Mouse (Mus musculus) megakaryocyte, embryonic 14.5 days (primary cell): ENCODE results near the gene Lyrm9. TPM values are rescaled to one million over a fixed set of nuclear protein-coding genes. Genes with fewer than 3 reads are reported as not detected.

Source experiments
- H3K27me3 ChIP-seq: replicated peaks from 2 replicates; pipeline ENCODE3; 2012; ENCODE audit warnings: inconsistent platforms
- H3K36me3 ChIP-seq: replicated peaks from 2 replicates; pipeline ENCODE3; 2012; ENCODE audit warnings: low read length, inconsistent platforms, mixed read lengths
- H3K4me1 ChIP-seq: 2 replicates; pipeline ENCODE4 v1.6.1; 2012; ENCODE audit warnings: inconsistent platforms
- H3K4me3 ChIP-seq: replicated peaks from 2 replicates; pipeline ENCODE3; 2012; ENCODE audit warnings: moderate library complexity, mild to moderate bottlenecking, inconsistent platforms
- H3K9me3 ChIP-seq: 2 replicates; pipeline ENCODE4 v1.6.1; 2012; ENCODE audit warnings: inconsistent platforms
- FLI1 ChIP-seq: IDR thresholded peaks from 2 replicates; pipeline ENCODE4 v1.6.1; 2012; ENCODE audit warnings: low read length, inconsistent platforms, mixed read lengths
- GATA1 ChIP-seq: IDR thresholded peaks from 3 replicates; pipeline ENCODE4 v1.6.1; 2012; ENCODE audit warnings: mixed read lengths, low read length, inconsistent platforms, borderline replicate concordance
- polyA plus RNA-seq: library from polyadenylated mRNA; stranded (reverse); fragments of >175 nt; gene quantifications from 2 replicates; pipeline ENCODE4 v1.2.3, GENCODE M21; 2012; ENCODE audit warnings: low replicate concordance; ENCODE audit not compliant: insufficient read depth

Lyrm9 gene
- polyA plus RNA-seq = 62.0 and 120 TPM in 2 replicates

DNA sequence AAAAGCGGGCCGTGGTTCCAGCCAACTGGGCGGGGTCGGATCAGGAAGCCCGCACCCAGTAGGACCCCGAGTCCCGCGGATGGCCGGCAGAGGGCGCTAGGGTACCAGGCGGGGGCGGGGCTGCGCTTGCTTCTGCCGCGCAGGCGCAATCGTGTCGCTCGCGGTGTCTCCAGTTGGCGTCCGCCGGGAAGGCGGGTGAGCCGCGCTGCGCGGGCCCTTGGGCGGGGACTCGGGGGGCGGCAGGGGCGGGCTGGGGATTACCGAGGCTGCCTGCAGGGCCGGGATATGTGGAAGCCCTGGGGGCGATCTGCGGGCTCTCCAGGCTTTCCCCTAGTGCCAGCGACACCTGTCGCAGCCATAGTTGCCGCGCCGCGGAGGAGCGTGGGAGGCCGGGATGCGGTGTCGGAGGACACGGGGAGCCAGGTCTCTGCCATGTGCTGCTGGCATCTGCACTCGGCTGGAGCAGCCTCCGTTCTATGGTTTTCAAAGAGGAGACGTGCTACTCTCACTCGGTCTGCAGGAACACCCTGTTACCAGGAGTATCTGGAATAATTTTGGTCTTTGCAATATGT is at the start of gene Lyrm9:
Gene Lyrm9 (plus strand): TSS at position 143 of the 572 bp plus-strand sequence.
- H3K27me3 ChIP-seq = no peaks in the 10 kb centered on the region
- no peaks in the 10 kb centered on the region for H3K9me3 ChIP-seq
- peaks cover 3% of the 10 kb centered on the region for H3K36me3 ChIP-seq
- peak within 1 kb of the TSS; percentile 99 for H3K4me3 ChIP-seq
- peaks cover 89% of the 10 kb centered on the region for H3K4me1 ChIP-seq
- TF ChIP-seq GATA1 (no peak), FLI1 (no peak)

DNA sequence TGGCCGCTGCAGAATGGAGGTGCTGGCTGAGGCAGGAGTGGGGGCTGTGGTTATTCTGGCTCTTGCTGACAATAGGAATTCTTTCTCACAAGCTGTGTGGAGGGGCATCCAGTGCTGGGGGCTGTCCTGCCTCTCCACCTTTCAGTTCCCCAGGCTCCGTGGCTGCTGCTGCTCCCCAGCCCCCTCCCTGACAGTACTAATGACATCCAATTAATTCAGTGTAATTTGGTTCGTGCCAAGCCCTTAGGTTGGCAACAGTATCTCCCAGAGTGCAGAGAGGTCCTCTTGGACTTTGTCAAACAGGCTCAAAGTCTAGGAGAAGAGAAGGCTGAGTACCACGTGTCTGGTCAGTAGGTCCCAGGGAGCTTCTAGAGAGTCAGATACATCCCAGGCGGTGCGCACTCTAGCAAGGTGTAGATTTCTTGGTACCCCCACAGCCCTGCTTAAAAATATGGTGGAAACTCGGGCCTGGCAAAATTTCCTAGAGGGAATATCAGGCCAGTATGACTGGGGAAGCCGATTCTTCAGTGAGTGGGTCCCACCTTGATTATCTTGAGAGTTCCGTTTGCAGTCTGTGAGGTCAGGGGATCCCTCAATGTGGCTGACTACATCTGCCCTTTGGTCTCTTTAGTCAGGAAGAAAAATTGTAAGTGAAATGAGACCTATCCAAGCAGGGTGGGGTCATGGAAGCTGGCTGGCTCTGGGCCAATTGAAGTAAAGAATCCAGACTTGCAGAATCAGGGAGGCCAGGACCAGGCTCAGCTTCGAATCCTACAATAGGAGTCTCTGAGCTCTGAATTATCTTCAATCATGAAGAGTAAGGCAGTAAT is 48.3 kb upstream of the Lyrm9 start:
- Histone ChIP-seq H3K4me3 (no peak overlapping the region), H3K27me3 (peaks cover 7% of the 10 kb centered on the region), H3K9me3 (peaks cover 4% of the 10 kb centered on the region; the same call in 1 of the 2 replicates), H3K36me3 (peaks cover 2% of the 10 kb centered on the region), H3K4me1 (peaks cover 76% of the 10 kb centered on the region)
- TF ChIP-seq FLI1 (no peak), GATA1 (no peak)

DNA sequence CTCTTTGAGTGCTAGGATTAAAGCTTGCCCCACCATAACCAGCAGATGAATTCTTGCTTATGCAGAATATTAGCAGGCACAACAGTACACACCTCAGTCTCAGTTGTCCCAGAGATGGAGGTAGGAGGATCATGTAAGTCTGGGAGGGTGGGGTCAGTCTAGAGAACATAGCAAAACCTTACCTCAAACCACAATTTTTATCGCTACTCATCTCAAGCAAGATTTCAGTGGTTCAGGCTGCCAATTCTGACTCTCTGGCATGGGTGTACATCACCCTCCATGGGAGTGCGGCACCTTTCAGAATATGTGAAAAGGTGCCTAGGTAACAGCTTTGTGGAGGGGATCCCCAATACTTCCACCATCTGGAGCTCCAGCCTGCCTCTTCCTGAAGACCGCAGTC is 46.4 kb upstream of the Lyrm9 start:
- Histone ChIP-seq H3K4me3 (no peak overlapping the region), H3K4me1 (peaks cover 65% of the 10 kb centered on the region), H3K27me3 (peaks cover 12% of the 10 kb centered on the region), H3K36me3 (peaks cover 2% of the 10 kb centered on the region), H3K9me3 (peaks cover 4% of the 10 kb centered on the region; the same call in 1 of the 2 replicates)
- TF ChIP-seq FLI1 = no peak
- no peak for TF ChIP-seq GATA1

DNA sequence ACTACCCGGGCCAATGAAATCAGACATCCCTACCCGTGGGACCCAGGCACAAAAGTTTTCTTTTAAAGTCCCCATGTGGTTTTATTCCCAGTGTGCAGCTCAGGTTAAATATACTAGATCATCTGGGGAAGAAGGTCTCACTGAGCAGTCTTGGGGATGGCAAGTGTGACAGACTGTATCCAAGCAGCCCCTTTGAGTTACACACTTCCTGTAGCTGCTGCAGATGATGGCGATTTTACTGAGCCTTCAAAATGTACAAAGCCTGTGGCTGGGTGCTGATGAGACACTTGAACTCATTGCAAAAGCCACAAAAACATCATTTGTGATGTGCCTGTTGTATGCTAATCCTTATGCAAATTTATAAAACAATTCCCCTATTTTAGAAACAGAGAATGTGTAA is 45.8 kb upstream of the Lyrm9 start:
- H3K27me3 ChIP-seq = peaks cover 14% of the 10 kb centered on the region
- TF ChIP-seq FLI1 = no peak
- no peak for TF ChIP-seq GATA1
- peaks cover 65% of the 10 kb centered on the region for H3K4me1 ChIP-seq
- no peak overlapping the region for H3K4me3 ChIP-seq
- H3K36me3 ChIP-seq = peaks cover 2% of the 10 kb centered on the region
- H3K9me3 ChIP-seq = peaks cover 3% of the 10 kb centered on the region; the same call in 1 of the 2 replicates

DNA sequence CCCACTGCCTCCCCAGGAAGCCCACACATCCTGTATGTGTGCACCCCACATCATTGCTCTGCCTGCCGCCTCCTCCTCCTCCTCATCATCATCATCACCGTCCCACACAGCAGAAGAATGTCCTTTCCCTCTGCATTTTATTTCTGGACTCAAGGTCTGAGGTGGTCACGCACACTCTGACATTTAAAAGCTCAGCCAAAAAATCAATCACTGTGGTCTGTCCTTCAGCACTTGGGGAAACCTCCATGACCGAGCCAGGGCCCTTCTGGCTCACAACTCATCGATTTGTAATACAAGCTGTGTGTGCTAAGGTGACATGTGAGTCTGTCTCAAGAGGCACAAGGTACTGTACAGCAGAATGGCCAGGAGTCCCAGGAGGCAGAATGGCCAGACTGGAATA is 44.1 kb upstream of the Lyrm9 start:
- H3K27me3 ChIP-seq = peaks cover 18% of the 10 kb centered on the region
- H3K4me3 ChIP-seq = peak overlapping the region; percentile 39
- H3K4me1 ChIP-seq = peaks cover 63% of the 10 kb centered on the region
- no peaks in the 10 kb centered on the region for H3K9me3 ChIP-seq
- TF ChIP-seq GATA1 (no peak), FLI1 (no peak)
- no peaks in the 10 kb centered on the region for H3K36me3 ChIP-seq

DNA sequence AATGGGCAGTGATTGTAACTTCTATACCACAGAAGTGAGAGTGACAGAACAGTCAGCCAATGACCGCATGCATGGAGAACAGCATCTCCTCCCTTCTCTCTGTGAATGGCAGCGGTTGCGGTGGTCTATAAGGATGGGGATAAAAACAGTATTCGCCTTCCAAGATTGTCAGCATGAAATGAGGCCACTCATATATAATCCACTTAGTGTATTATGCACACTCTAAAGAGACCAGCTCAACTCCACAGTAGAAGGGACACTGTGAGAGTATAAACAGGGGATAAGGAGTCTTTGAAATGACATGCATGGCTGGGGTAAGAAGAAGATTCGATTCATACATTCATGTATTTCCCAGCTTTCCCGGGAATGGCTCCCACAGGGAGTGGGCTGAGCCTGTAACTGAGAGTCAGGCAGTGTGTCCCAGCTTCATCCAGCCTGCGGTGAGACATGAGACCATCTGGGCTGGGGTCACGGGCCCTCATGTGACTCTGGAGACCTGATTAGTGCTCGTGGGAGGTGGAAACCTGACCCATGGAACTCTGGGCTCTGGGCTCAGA is 43.5 kb upstream of the Lyrm9 start:
- no peaks in the 10 kb centered on the region for H3K9me3 ChIP-seq

DNA sequence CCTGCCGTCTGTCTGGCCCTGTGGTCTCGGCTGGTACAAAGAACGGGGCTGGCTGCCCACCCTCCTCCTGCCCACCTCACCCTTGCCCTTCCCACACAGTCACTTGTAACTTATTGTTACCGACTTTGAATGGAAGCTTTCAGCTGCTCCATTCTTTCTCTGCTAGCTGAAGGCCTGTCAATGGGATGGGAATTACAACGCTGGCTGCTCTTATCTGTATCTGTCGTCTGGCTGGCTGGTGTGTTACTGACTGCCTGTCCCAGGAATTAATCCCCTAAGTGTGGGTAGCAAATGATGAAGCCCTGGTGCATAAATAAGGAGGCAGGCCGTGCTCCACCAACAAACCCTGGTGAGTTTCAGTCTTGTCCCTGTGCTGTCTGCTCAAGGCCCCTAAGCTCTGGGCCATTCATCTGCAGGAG is 40.4 kb upstream of the Lyrm9 start:
- no peaks in the 10 kb centered on the region for H3K36me3 ChIP-seq
- H3K9me3 ChIP-seq = no peaks in the 10 kb centered on the region
- H3K4me1 ChIP-seq = peaks cover 46% of the 10 kb centered on the region
- peaks cover 18% of the 10 kb centered on the region for H3K27me3 ChIP-seq
- H3K4me3 ChIP-seq = no peak overlapping the region
- TF ChIP-seq FLI1 (no peak), GATA1 (no peak)

More for the DNA sequence above, 43.5 kb upstream of the Lyrm9 start:
- no peak for TF ChIP-seq GATA1
- Histone ChIP-seq H3K4me3 (no peak overlapping the region), H3K36me3 (no peaks in the 10 kb centered on the region), H3K27me3 (peaks cover 18% of the 10 kb centered on the region), H3K4me1 (peaks cover 60% of the 10 kb centered on the region)

DNA sequence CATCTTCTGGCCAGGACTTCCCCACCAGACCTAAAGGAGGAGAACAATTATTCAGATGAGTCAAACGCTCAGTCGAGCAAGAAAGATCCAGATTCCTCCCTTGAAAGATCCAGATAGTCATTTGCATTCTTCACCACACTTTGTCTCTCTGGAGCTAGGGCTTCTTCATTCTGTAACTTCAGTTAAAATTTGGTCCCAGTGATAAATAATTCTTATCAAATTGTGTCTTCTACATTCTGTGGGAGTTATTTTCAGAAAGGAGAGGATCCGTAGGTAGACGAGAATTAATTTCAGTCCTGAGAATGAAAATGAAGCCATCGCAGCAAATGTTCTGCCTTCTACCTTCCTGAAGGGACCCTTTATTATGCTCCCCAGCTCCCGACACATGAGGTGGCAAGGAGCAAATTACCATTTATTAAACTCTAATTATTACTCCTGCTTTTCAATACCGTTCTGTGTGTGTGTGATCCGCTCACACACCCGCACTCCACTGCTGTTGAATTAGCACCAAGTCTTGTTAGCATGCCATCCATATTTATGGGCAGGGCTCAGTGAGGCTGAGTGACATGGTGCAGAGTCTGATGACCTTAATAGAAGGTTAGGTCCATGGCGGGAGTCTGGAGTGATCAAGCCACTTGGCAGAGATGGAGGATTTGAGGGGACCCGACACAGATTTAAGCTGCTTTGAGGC is 36.9 kb upstream of the Lyrm9 start:
- H3K36me3 ChIP-seq = no peaks in the 10 kb centered on the region
- peaks cover 6% of the 10 kb centered on the region for H3K27me3 ChIP-seq
- H3K4me3 ChIP-seq = no peak overlapping the region
- H3K9me3 ChIP-seq = no peaks in the 10 kb centered on the region
- H3K4me1 ChIP-seq = peaks cover 58% of the 10 kb centered on the region
- TF ChIP-seq GATA1 (no peak), FLI1 (no peak)

DNA sequence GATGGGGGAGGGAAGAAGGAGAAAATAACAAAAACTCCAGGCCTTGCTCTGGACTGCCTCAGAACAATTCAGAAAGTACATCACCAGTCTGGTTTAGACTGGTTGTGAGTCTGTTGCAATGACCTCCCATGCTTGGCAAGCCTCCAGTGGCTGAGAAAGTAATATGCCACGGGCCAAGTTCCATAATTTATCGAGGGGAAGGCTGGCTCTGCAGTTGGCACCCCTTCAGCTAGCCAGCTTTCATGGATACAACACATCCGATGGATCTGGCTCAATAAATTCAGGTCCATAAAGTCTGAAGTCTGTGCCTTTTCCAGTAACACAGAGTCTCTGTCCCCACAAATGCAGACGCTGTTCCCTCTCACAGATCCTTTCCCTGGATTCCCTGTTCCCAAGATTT is 34.8 kb upstream of the Lyrm9 start:
- TF ChIP-seq GATA1 (no peak), FLI1 (no peak)
- no peaks in the 10 kb centered on the region for H3K36me3 ChIP-seq
- H3K4me3 ChIP-seq = no peak overlapping the region

DNA sequence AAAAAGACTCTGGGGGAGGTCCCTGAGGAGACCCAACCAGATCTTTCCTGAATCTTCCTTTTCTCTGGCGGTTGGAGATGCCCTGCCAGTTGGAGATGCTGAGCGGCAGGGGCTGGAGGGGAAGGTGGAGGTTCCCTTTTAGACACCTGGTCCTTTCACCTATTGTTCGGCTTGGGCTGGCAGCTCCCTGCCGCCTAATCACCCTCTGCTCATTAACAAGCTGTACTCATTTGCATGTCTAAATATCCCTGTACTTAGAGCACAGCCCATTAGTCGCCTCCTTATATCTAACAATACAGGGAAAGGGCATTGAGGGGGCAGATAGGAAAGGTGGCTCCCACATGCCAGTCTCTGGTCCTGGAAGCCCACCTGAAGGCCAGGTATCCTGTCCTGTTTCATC is 34.3 kb upstream of the Lyrm9 start:
- H3K36me3 ChIP-seq = no peaks in the 10 kb centered on the region
- H3K4me1 ChIP-seq = peaks cover 51% of the 10 kb centered on the region
- H3K4me3 ChIP-seq = peak overlapping the region; percentile 87
- H3K9me3 ChIP-seq = no peaks in the 10 kb centered on the region
- no peaks in the 10 kb centered on the region for H3K27me3 ChIP-seq
- TF ChIP-seq FLI1 (no peak), GATA1 (no peak)

More for the DNA sequence above, 34.8 kb upstream of the Lyrm9 start:
- Histone ChIP-seq H3K4me1 (peaks cover 55% of the 10 kb centered on the region), H3K9me3 (no peaks in the 10 kb centered on the region), H3K27me3 (no peaks in the 10 kb centered on the region)
